Mouse (Mus musculus) heart, embryonic 14.5 days (tissue): ENCODE results near the gene Rundc1. TPM values are rescaled to one million over a fixed set of nuclear protein-coding genes. Genes with fewer than 3 reads are reported as not detected.

ENCODE experiments used
- ATAC-seq: fragments of 200-750 bp; cut with Nextera tagmentation; 2 replicates; pipeline ENCODE4 v1.8.0; 2017; ENCODE audit warnings: low read depth, moderate TSS enrichment; ENCODE audit not compliant: insufficient number of reproducible peaks, insufficient read depth, low FRiP score
- H3K27ac ChIP-seq, 2 experiments: fragments of 200-500 bp in 1 of 2; fragments of 300-500 bp in 1 of 2; sonication (generic) in 1 of 2; replicated peaks in 1 of 2; 2 replicates each; pipeline ENCODE4 v1.5.1; 2012 to 2014; ENCODE audit warnings: low read depth in 2 of 2, low read length in 2 of 2, control low read depth in 1 of 2, mild to moderate bottlenecking in 1 of 2, mixed read lengths in 1 of 2; ENCODE audit not compliant: control insufficient read depth in 1 of 2, insufficient read depth in 1 of 2
- H3K27me3 ChIP-seq: fragments of 300-500 bp; sonication (generic); 2 replicates; pipeline ENCODE4 v1.6.1; 2014; ENCODE audit warnings: mild to moderate bottlenecking, low read length, control low read depth; ENCODE audit not compliant: control insufficient read depth, insufficient read depth
- H3K36me3 ChIP-seq: fragments of 300-500 bp; sonication (generic); 2 replicates; pipeline ENCODE4 v1.6.1; 2014; ENCODE audit warnings: mild to moderate bottlenecking, control low read depth, low read length, mixed read lengths; ENCODE audit not compliant: control insufficient read depth, insufficient read depth
- H3K4me1 ChIP-seq, 2 experiments: fragments of 200-500 bp in 1 of 2; fragments of 300-500 bp in 1 of 2; sonication (generic) in 1 of 2; 2 replicates each; pipeline ENCODE4 v1.6.1; 2012 to 2014; ENCODE audit warnings: low read length in 2 of 2, control low read depth in 1 of 2, mixed read lengths in 1 of 2; ENCODE audit not compliant: control insufficient read depth in 2 of 2, insufficient read depth in 2 of 2
- H3K4me2 ChIP-seq: fragments of 300-500 bp; sonication (generic); 2 replicates; pipeline ENCODE4 v1.6.1; 2014; ENCODE audit warnings: mild to moderate bottlenecking, low read length
- H3K4me3 ChIP-seq, 2 experiments: fragments of 200-500 bp in 1 of 2; fragments of 300-500 bp in 1 of 2; sonication (generic) in 1 of 2; 2 replicates each; pipeline ENCODE4 v1.5.1; 2012 to 2014; ENCODE audit warnings: low read length in 2 of 2, mild to moderate bottlenecking in 2 of 2, control low read depth in 1 of 2, low read depth in 1 of 2, moderate library complexity in 1 of 2; ENCODE audit not compliant: control insufficient read depth in 1 of 2, insufficient read depth in 1 of 2
- H3K9ac ChIP-seq: fragments of 300-500 bp; sonication (generic); 2 replicates; pipeline ENCODE4 v1.6.1; 2014; ENCODE audit warnings: mild to moderate bottlenecking, low read length
- H3K9me3 ChIP-seq: fragments of 300-500 bp; sonication (generic); 2 replicates; pipeline ENCODE4 v1.6.1; 2016; ENCODE audit warnings: low read length, control low read depth; ENCODE audit not compliant: control insufficient read depth
- WGBS: fragments of 180-500 bp; shearing (Covaris S2); extraction: QIAGEN DNeasy Blood & Tissue Kit; methylation state at CpG from one replicate; pipeline ENCODE4 v1.1.7; 2014; 5-methylcytosine and 5-hydroxymethylcytosine counted together
- polyA plus RNA-seq: library from polyadenylated mRNA; unstranded; fragments of >200 nt; fragmentation: Nextera tagmentation; extraction: Ambion mirVana; gene quantifications from 2 replicates; pipeline ENCODE4 v1.2.1, GENCODE M21; 2014

Rundc1 gene
- polyA plus RNA-seq, 1 experiment from 2014 or later = 10.7 TPM

DNA sequence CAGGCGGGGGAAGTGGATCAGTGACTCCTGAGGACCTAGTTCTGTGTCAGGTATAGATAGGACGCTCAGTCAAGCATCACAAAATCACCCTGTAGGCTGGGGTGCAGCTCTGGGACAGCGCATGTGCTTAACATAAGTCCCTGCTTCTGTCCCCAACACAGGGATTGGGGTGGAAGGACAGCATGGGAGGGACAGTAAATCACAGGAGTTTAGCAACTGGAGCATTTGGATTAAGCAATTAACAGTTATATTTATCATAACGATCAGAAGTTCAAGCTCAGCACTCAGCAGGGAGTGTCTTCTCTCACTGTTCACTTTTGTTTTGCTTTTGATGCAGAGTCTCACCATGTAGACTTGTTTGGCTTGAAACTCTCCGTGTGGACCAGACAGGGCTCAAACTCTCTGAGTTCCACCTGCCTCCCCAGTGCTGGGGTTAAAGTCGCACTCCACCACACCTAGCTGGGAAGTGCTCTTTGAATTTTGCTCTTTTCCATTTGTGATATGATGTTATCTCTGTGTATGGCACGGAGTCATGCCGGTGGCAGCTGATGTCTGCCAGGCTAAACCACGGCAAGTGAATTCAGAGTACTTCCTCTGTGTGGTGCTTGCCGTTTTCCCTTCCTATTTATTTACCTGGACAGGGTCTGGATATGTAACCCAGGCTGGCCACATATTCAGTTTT is 27.3 kb downstream of the Rundc1 start:
- no peak for ATAC-seq
- H3K27me3 ChIP-seq = no peaks in the 10 kb centered on the region
- peaks cover 0 to 11% of the 10 kb centered on the region in 2 experiments; a peak in 1 of 4 replicates for H3K4me1 ChIP-seq
- H3K36me3 ChIP-seq = peaks cover 8% of the 10 kb centered on the region
- H3K27ac ChIP-seq = no peak overlapping the region
- no peaks in the 10 kb centered on the region for H3K9me3 ChIP-seq
- 58% methylated on average over 10 of the region's 10 CpGs for WGBS
- H3K9ac ChIP-seq = no peak overlapping the region
- no peak overlapping the region for H3K4me3 ChIP-seq
- H3K4me2 ChIP-seq = no peak overlapping the region

GRCm38 (mm10) chr11:101454702-101455101 is 29.8 kb downstream of the Rundc1 start:
- WGBS = 78% methylated on average over 6 of the region's 6 CpGs
- H3K4me2 ChIP-seq = no peak overlapping the region
- H3K4me1 ChIP-seq = no peaks in the 10 kb centered on the region
- peaks cover 33% of the 10 kb centered on the region for H3K36me3 ChIP-seq
- H3K27me3 ChIP-seq = no peaks in the 10 kb centered on the region
- H3K27ac ChIP-seq = no peak overlapping the region
- no peak overlapping the region for H3K4me3 ChIP-seq
- H3K9ac ChIP-seq = no peak overlapping the region
- H3K9me3 ChIP-seq = no peaks in the 10 kb centered on the region
- no peak for ATAC-seq

DNA sequence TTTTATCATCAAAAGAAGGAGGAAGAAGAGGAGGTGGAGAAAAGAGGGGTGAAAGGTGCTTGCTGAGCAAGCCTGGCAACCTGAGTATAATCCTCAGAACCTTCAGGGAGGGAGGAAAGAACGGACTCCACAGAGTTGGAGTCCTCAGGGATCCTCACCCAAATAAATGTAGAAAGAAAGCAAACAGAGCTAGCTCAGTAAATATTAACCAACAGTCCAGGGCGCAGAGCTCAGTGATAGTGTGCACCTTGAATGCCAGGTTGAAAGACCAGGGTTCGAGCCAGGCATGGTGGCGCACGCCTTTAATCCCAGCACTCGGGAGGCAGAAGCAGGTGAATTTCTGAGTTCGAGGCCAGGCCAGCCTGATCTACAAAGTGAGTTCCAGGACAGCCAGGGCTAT is 30.7 kb downstream of the Rundc1 start:
- H3K27me3 ChIP-seq = no peaks in the 10 kb centered on the region
- no peaks in the 10 kb centered on the region for H3K9me3 ChIP-seq
- H3K4me3 ChIP-seq = no peak overlapping the region
- no peak overlapping the region for H3K9ac ChIP-seq
- no peak overlapping the region for H3K27ac ChIP-seq
- ATAC-seq = no peak
- H3K4me2 ChIP-seq = no peak overlapping the region
- H3K4me1 ChIP-seq = no peaks in the 10 kb centered on the region
- 84% methylated on average over 7 of the region's 7 CpGs for WGBS
- H3K36me3 ChIP-seq = peaks cover 42% of the 10 kb centered on the region

DNA sequence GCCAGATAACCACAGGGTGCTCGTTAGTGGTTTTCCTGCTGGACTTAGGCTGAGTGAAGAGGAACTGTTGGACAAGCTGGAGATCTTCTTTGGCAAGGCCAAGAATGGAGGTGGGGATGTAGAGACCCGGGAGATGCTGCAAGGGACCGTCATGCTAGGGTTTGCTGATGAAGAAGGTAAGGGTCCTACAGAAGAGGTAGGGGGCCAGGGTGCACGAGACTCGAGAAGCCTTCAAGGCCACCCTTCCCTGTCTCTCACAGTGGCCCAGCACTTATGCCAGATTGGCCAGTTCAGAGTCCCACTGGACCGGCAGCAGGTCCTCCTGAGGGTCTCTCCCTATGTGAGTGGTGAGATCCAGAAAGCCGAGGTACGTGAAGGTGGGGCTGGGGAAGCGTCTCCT is 32.7 kb downstream of the Rundc1 start:
- peaks cover 62% of the 10 kb centered on the region for H3K36me3 ChIP-seq
- WGBS = 88% methylated on average over 9 of the region's 9 CpGs
- H3K27ac ChIP-seq = no peak overlapping the region

GRCm38 (mm10) chr11:101458217-101458616 is 33.3 kb downstream of the Rundc1 start:
- H3K9ac ChIP-seq = no peak overlapping the region
- no peak for ATAC-seq
- no peaks in the 10 kb centered on the region for H3K9me3 ChIP-seq

More for the DNA sequence above, 32.7 kb downstream of the Rundc1 start:
- H3K4me2 ChIP-seq = no peak overlapping the region
- H3K27me3 ChIP-seq = no peaks in the 10 kb centered on the region
- ATAC-seq = no peak
- no peak overlapping the region for H3K9ac ChIP-seq
- peaks cover 2% of the 10 kb centered on the region in 2 experiments; a peak in 3 of 4 replicates for H3K4me1 ChIP-seq
- H3K4me3 ChIP-seq = no peak overlapping the region
- H3K9me3 ChIP-seq = no peaks in the 10 kb centered on the region

DNA sequence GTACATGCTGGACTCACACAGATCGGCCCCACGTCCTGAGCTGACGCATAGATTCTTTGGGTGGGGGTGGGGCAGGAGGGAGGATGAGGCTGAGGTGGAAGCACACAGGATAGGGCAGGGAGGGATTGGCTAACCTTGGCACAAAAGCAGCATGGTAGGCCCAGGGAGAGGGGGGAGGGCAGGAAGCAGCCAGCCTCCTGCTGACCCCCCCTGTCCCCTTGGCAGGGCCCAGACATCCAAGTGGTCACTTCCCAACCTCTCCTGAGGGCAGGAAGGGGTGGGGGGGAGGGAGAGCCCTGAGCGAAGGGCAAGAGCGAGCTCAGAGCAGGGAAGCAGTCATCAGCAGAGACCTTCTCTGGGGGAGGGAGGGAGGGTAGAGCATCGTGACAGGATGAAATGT is 34.8 kb downstream of the Rundc1 start:
- Histone ChIP-seq H3K4me1 (peaks cover 9 to 22% of the 10 kb centered on the region in 2 experiments), H3K27me3 (no peaks in the 10 kb centered on the region), H3K9ac (no peak overlapping the region), H3K9me3 (no peaks in the 10 kb centered on the region), H3K36me3 (peaks cover 64% of the 10 kb centered on the region), H3K4me2 (no peak overlapping the region), H3K4me3 (no peak overlapping the region), H3K27ac (no peak overlapping the region)
- WGBS = 45% methylated on average over 6 of the region's 6 CpGs
- ATAC-seq = no peak

More at GRCm38 (mm10) chr11:101458217-101458616, 33.3 kb downstream of the Rundc1 start:
- H3K4me3 ChIP-seq = no peak overlapping the region
- no peak overlapping the region for H3K4me2 ChIP-seq
- H3K27me3 ChIP-seq = no peaks in the 10 kb centered on the region
- H3K27ac ChIP-seq = no peak overlapping the region
- 75% methylated on average over 12 of the region's 12 CpGs for WGBS
- H3K4me1 ChIP-seq = peaks cover 4 to 8% of the 10 kb centered on the region in 2 experiments; a peak in 3 of 4 replicates
- H3K36me3 ChIP-seq = peaks cover 64% of the 10 kb centered on the region

DNA sequence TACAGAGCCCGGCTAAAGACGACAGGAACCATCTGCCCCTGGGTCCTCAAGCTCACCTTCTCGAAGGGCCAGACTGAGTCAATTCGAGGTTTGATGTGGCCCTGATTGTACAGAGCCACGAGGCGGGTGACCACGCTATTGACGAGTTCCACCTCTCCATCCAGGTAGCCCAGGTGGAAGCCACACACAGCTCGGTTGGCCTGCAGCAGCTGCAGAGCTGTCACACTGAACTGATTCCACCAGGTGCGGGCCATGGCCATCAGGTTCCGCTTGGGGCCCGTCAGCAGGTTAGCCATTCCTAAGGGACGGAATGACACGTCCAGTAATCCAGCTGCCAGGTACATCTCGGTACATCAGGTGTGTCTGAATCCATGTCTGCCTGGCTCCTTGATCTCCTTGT is 35.4 kb downstream of the Rundc1 start:
- Histone ChIP-seq H3K27me3 (no peaks in the 10 kb centered on the region), H3K4me1 (peaks cover 11 to 24% of the 10 kb centered on the region in 2 experiments), H3K9me3 (no peaks in the 10 kb centered on the region), H3K4me2 (no peak overlapping the region), H3K36me3 (peaks cover 64% of the 10 kb centered on the region), H3K27ac (no peak overlapping the region), H3K4me3 (no peak overlapping the region), H3K9ac (no peak overlapping the region)
- ATAC-seq = no peak
- 84% methylated on average over 15 of the region's 15 CpGs for WGBS

- no peak overlapping the region for H3K27ac ChIP-seq
- WGBS = 89% methylated on average over 14 of the region's 14 CpGs
- H3K9ac ChIP-seq = no peak overlapping the region
- H3K27me3 ChIP-seq = no peaks in the 10 kb centered on the region
- peaks cover 57% of the 10 kb centered on the region for H3K36me3 ChIP-seq
- H3K4me3 ChIP-seq = no peak overlapping the region
- peaks cover 11 to 31% of the 10 kb centered on the region in 2 experiments for H3K4me1 ChIP-seq
- H3K4me2 ChIP-seq = no peak overlapping the region
- no peaks in the 10 kb centered on the region for H3K9me3 ChIP-seq
- no peak for ATAC-seq
These were observed 37.3 kb downstream of the Rundc1 start for GRCm38 (mm10) chr11:101462141-101462540.
